Comparison of ENCODE assay signal across 15 mouse cellular contexts in genomic region chr8:108613280-108613679, GRCm38 (mm10).
"Had no signal": no experiment of that assay in that cellular context is flagged by ENCODE, and none has a peak within 500 bp of the region (broad histone marks: within the 10 kb centered on the region; RNA-seq: fewer than 3 reads in every experiment).

No protein-coding gene starts in this region.

- H3K27me3 ChIP-seq: limb, embryonic 13.5 days; liver, embryonic 15.5 days; megakaryocyte, embryonic 14.5 days; neural tube, embryonic 12.5 days; neural tube, embryonic 15.5 days had no signal

- ATAC-seq: intestine, embryonic 16.5 days; liver, embryonic 12.5 days had no signal

- H3K4me2 ChIP-seq: liver, embryonic 15.5 days; midbrain, embryonic 12.5 days; neural tube, embryonic 12.5 days; neural tube, embryonic 15.5 days had no signal

- H3K9me3 ChIP-seq: limb, embryonic 13.5 days; liver, embryonic 12.5 days; liver, embryonic 15.5 days; megakaryocyte, embryonic 14.5 days; midbrain, embryonic 12.5 days; neural tube, embryonic 12.5 days; neural tube, embryonic 15.5 days had no signal

- H3K4me1 ChIP-seq: neural tube, embryonic 12.5 days; neural tube, embryonic 15.5 days had no signal

- H3K27ac ChIP-seq: limb, embryonic 13.5 days; liver, embryonic 12.5 days; liver, embryonic 15.5 days; midbrain, embryonic 12.5 days; neural tube, embryonic 12.5 days; neural tube, embryonic 15.5 days; stomach, postnatal 0 days had no signal

- H3K4me3 ChIP-seq: limb, embryonic 13.5 days; liver, embryonic 12.5 days; liver, embryonic 15.5 days; midbrain, embryonic 12.5 days; neural tube, embryonic 12.5 days; neural tube, embryonic 15.5 days had no signal

- H3K36me3 ChIP-seq: limb, embryonic 13.5 days; liver, embryonic 12.5 days; liver, embryonic 15.5 days; midbrain, embryonic 12.5 days; neural tube, embryonic 12.5 days; neural tube, embryonic 15.5 days had no signal

- H3K9ac ChIP-seq: limb, embryonic 13.5 days; liver, embryonic 12.5 days; liver, embryonic 15.5 days; midbrain, embryonic 12.5 days; neural tube, embryonic 12.5 days; neural tube, embryonic 15.5 days had no signal

- DNase-seq: left cerebral cortex, postnatal 4 days; right cerebral cortex, adult 18-20 months; right cerebral cortex, postnatal 14 days; right cerebral cortex, postnatal 4 days; thymus, adult 2 months; thymus, postnatal 14 days had no signal
